Mouse (Mus musculus) ovary, adult 18-20 months (tissue): ENCODE measurements around the gene Bak1.

ENCODE experiments used
- DNase-seq: peaks from one replicate; pipeline ENCODE4 v3.0.0; 2022; ENCODE audit warnings: low spot score, mixed read lengths

The Bak1 gene

DNA sequence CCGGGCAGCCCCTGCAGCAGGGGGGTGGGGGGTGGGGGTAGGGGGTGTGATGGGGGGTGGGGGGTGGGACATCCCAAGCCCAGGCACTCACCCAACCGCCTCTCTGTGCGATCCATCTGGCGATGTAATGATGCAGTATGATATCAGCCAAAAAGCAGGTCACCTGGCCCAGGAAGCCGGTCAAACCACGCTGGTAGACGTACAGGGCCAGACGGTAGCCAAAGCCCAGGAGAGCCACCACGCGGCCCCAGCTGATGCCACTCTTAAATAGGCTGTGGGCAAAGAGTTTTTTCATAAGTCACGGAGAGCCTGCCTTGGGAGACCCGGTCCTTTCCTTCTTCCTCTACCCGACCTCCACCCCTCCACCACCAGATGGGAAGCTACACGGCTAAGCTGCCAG is 7.7 kb downstream of the Bak1 start:
- no peak for DNase-seq

DNA sequence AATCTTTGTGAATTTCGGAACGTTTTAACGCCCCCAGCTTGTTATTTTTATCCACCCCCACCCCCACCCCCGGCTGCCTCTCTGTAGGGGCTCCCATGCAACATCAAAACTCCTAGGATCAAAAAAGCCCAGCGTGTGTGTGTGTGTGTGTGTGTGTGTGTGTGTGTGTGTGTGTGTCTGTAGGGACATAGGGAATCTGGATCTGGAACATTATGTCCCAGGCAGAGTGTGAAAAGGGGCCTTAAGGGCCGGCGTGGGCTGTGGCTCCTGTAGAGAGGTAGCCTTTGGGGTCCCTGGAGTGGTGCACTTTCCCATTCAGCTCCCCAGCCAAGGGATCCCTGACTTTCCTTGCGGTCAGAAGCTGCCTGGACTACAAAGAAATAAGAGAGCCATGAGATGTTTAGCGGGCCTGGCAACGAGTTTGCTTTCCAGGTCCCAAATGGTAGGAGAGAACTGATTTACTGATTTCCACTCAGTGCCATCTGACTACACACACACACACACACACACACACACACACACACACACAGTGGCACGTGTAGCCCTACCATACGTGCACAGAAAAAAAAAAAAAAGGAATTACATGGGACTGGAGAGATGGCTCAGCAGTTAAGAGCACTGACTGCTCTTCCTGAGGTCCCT is 10.1 kb downstream of the Bak1 start:
- DNase-seq: no peak

DNA sequence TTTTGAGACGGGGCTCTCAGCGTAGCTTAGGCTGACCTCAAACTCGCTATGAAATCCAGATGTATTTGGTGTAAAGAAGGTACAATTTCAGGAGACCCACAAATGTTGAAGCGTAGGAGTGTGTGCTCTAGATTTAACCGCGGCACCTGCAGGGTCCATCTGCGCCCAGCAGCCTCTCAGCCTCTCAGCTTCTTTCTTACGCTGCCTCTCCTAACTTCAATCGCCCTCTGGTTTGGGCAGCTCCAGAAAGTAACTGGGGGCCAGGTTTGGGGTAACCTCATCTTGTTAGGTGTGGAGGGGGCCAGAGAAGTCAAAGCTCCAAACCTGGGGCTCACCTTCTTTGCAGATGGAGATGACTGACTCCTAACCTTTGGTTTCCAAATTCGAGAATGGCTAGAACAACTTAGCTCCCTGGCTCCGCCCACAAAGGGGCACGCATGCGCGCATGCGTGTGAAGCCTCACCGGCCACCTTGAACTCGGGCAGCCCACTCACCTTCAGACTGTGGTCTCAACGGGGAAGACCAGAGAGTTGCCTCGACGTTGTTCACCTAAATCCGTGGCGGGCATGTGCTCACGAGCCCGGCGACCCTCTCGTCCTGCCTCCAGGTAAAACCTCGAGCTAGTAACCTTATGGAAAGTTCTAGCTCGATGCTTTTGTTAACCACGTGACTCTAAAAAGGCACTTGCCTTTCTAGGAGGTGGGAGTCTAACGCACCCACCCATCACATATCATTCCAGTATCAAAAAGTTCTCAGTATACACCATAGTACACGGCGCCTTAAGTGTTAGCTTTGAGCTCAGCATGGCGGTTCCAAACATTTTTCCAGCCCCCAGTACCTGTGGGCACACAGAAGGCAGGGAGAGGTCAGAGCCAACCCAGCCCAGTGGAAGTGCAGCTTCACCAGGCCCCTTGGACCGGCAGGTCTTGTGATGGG is 11.0 kb downstream of the Bak1 start:
- DNase-seq: peak; percentile 73

DNA sequence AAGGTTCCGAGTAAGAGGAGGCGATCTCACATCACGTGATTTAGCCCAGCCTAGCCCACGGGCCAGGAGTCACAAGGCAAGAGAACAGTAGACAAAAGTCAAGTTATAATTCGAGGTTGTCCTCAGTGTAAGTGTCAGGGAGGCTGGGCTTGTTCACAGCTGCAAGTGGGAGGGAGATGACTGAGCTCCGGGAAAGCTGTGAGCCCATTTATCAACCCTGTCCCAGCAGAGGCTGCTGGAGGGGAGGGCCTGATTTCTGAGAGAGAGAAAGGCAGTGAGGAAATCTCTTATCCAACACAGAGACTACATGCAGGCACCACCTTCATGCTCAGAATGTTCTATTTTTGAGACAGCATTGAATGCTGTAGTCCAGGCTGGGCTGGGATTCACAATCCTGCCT is 15.9 kb downstream of the Bak1 start:
- DNase-seq: no peak

DNA sequence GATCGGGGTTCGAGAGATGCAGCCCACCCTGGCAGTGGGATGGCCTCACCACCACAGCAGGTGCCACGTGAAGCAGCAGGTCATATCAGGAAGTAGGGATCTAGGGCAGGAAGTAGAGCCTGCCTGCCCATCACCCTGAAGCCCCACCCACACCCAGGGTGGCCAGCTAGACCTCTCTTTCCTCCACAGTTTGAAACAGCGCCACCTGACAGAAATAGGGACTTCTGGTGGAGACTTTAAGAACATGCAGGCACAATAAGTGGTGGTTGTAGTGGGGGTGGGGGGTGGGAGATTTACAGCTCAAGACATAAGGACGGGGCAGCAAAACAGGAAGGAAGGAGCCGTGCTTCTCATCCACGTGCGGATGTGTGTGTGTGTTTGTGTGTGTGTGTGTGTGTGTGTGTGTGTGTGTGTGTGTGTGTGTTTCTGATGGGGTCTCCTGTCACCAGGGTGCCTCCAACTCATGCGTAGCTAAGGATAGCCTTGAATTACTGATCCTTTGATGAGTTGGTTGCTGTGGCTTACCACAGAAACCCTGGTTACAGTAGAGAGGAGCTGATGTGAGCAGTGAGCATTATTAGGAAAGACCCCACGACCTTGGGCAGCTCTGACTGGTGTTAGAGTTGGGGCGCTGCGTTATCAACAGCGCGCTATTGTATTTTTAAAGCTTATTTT is 16.7 kb downstream of the Bak1 start:
- DNase-seq: no peak

DNA sequence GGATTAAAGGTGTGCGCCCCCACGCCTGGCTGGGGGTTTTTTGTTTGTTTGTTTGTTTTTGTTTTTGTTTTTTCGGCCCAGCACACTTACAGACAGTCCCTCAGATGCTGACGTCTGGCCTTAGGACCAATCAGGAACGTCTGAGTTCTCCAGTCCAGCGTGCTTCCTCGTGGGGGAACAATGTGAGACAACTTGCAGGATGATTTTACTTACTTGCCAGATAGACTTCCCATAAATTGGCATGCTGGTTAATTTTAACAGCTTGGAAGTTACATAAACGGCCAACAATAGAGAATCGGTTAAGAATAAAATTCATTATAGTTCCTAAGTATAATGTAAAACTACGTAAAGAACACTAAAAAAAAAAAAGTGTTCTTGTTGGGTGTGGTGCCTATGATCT is 17.6 kb downstream of the Bak1 start:
- no peak for DNase-seq

DNA sequence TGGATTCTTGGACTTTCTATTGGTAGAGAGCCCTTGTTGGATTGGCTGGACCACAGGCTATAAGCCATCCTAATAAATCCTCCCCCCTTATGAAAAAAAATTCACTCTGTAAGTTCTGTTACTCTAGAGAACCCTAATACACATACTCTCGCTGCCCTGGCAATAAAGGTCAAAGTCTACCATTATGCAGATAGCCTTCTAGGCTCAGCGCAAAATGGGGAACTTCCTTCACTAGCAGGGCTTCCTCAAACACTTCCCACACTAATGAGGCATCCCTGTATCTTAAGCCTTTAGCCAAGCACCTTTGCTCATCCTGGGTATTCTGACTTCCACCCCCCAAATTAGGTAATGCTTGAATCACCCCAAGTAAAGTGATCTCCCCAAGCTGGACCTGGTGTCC is 20.5 kb downstream of the Bak1 start:
- DNase-seq: no peak

DNA sequence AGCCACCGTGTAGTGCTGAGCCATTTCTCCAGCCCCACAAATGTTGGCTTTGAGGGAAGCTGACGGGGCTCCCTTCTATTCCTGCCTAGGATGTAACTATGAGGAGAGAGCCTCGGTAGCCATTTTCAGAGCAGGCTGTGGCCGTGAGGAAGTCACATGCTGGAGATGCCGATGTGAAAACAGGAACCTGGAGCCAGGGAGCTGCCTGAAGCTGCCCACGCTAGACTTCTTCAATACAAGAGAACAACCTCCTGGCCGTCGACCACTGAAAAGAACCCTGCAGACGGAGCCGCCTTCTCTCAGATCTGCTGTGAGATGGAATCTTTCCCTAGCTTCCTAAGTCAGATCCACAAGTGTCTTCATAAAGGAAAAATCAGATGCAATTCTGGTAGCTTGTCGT is 23.2 kb downstream of the Bak1 start:
- DNase-seq: no peak

DNA sequence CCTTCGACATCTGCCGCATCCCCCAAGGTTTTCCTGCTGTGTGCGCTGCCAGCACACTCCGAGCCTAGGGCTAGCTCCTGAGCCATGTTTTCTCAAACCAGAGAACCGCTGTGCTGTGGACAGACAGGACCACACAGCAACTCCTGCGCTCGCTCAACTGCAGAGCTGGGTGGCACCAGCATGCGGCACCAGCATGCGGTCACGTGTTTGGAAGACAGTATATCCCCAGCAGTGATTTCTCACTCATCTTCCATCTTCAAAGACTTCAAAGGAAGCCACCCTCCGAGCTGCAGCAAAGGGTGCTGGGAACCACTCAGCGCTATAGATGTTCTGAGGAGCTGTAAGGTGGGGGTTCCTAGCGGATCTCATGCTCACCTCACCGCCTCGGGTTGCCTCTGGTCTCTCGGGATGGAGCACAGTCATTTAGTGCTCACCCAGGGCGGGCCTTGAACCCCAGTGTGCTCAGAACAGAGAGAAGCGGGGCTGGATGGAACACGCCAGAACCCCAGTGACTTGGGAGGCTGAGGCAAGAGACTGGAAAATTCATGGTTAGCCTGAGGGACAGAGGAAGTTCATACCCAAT is 23.8 kb downstream of the Bak1 start:
- no peak for DNase-seq

DNA sequence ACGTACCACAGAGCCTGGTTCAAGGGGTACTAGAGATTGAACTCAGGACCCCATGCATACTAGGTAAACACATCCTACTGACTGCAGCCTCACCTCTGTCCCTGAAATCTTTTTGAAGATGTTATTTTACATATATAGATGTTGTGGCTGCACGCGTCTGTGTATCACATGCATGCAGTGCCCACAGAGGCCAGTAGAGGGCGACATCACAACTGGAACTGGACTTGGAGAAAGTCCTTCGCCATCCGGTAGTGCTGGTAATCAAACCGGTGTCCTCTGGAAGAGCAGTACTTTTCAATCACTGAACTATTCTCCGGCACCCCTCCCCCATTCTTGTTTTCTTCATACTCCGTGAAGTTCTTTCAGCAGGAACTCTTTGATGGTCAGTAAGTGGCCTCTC is 24.4 kb downstream of the Bak1 start:
- no peak for DNase-seq

DNA sequence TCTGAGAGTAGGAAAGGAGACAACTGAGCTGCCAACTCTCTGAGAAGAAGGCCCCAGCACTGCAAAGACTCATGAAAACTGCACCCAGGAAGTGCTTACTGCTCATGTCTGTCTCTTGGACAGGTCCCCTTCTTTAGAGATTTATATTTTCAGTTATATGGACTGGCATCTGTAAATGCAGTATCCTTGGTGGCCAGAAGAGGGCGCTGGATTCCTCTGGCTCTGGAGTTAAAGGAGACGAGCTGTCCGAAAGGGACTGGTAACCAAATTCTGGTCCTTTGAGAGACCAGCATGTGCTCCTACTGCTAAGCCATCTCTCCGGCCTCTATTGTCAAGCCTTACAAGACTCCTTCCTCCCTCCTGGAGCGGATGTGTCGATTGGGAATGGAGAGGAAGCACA is 26.9 kb downstream of the Bak1 start:
- DNase-seq: no peak

DNA sequence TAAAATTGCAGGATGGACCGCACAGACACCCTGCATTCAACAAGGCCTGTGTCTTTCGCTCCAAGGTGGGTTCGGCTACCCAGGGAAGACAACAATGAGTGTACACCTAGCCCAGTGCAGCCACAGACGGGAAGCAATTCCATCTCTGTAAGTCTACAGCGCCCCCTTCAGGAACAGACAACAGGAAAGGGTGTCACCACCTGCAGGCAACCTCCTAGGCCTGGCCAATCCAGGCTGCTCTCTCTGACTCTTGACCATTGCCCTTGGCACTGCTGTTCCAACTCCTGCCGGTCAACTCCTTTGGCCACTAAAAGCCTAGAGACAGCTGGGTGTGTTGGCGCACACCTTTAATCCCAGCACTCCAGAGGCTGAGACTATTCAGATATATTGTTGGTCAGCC is 27.7 kb downstream of the Bak1 start:
- no peak for DNase-seq

DNA sequence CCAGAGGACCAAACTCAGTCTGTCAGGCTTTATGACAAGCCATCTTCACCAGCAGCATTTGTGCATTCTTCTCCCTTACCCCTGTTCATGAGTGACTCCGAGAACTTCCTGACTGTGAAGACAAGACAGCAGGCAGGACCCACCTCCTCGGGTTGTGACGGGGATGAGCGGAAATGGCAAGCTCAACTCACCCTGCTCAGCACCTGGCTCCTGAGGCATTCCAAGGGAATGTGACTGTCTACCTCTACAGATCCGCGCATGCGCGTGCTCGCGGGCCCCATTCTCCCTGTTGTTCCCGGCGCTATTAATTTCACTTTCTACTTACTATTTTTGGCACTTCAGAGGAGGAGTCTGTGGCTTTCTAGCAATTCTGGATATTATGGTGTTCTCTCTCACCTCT is 28.8 kb downstream of the Bak1 start:
- DNase-seq: no peak

DNA sequence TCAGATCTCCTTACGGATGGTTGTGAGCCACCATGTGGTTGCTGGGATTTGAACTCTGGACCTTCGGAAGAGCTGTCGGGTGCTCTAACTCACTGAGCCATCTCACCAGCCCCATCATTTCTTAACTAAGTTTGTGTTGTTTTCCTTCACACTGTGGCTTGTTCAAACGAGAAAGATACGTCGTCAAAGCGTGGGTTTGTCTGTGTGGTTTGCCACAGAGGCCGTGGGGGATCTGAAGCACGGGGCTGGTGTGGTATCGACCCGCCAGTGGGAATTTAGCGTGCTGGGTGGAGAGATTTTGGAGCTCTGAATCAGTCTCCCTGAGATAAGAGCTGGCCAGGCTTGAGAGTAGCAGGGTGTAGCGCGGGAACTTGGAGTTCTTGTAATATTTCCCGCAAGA is 30.5 kb downstream of the Bak1 start:
- no peak for DNase-seq

DNA sequence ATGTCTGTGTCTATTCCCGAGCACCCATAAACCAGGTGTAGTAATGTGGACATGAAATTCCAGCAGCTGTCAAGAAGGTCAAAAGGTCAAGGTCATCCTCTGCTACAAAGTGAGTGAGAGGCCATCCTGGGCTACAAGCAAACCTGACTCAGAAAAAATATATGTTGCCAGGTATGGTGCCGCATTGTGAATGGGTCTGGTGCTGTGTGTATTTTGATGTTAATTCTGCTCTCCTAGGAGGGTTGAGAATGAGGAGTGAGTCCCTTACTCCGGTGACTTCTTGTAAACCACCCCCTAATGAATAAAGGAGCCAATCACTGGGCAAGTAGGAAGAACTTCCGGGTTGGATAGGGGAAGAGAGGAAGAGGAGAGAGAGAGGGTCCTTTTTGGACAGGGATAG is 31.1 kb downstream of the Bak1 start:
- no peak for DNase-seq

DNA sequence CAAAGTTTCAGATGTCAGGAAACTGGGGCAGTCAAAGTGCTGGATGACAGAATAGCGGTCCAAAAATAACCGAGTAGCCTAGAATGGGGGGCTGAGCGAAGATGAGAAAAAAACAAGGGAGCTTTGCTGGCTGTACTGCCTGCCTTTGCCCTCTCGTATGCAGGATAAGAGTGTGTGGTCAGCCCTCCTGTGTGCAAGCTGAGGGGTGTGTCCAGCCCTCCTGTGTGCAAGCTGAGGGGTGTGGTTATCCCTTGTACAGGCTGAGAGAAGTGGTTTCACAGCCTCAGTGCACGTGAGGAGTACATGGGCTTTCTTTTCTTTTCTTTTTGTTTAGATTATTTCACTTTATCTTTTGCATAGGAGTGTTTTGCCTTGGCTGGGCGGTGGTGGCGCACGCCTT is 33.2 kb downstream of the Bak1 start:
- no peak for DNase-seq

DNA sequence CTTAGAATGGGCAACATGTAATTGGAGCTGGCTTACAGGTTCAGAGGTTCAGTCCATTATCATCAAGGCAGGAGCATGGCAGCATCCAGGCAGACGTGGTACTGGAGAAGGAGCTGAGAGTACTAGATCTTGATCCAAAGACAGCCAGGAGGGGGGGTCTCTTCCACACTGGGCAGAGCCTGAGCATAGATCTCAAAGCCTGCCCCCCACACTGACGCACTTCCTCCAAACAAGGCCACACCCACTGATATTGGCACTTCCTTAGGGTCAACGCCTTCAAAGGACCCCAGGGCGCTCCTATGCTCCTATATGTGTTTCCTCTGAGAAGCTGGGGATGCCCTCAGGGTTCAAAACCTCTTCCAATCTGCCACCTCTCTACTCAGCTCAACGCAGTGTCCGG is 33.8 kb downstream of the Bak1 start:
- DNase-seq: no peak

DNA sequence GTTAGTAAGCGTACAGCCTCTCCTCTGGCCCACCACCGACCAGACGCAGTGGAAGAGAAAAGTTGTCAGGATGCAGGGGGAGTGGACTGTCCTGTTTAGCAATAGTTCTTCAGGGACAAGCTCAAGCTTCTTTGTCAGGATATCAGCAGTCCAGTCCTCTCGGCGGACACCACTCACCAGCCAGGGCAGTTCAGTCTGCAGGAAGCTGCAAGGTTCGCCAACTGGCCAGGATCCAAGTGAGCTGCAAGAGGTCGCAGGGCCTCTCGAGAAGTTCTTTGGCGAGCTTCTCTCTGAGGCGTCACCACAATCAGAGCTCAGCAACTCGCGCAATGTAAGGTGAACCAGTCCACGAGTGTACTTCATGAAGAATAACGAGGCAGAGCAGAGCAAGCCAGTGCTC is 34.4 kb downstream of the Bak1 start:
- DNase-seq: peak; percentile 41

DNA sequence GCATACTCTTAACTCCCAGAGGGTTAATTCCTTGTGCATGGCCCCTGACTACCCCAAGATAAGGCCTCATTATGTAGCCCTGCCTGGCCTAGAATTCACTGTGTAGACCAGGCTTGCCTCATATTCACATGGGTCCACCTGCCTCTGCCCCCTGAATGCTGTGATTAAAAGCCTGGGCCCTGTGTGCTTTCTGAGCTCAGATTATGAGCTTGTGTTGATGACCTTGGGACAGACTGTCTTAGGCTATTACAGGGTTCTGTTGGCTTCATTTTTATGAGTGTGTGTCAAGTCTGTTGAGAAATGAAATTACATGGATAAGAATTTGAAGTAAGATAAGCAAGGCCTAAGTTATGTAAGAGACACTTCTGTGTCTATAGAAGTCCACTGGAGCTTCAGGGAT is 38.3 kb downstream of the Bak1 start:
- DNase-seq: no peak

DNA sequence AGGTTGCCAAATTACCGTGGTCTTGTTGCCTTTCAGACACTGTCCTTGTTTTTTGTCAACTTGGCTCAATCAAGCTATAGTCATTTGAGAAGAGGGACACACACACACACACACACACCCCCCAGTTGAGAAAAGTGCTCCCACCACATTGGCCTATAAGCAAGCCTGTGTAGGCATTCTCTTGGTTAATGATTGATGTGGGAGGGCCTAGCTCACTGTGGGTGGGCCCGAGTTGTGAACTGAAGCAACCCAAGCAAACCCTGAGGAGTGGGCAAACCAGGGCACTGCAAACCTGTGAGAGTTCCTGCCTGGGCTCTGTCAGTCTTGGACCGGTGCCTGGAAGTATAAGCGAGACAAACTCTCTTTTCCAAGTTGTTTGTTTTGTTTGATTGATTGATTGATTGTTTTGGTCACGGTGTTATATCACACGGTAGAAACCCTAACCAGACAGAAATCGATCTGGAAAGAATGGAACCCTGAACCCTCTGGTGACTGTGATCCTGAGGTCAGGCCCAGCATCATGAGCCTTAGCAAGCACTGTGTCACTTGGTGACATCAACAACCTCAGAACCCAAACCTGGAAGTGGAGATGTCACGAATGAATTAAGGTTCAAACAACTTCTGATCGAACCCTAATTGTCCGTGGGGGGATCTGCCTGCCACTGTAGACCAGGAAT is 43.2 kb downstream of the Bak1 start:
- no peak for DNase-seq

DNA sequence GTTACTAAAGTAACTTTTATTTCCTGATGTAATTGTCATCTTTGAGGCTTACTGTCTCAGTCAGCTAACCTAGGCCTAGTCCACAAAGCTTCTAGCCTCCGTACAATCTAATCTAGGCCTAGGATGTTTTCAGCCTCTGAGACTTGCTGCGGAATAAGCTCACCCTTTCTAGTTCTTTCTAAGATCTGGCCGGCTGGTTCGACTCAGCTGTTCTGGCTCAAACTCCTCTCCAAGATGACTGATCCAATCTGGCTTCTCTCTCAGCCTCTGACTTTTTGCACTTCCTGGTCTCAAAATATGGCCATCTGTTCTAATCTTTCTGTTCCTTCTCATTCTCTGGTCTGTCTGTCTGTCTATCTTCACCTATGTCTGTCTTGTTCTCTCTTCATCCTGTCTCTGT is 45.4 kb downstream of the Bak1 start:
- DNase-seq: no peak

DNA sequence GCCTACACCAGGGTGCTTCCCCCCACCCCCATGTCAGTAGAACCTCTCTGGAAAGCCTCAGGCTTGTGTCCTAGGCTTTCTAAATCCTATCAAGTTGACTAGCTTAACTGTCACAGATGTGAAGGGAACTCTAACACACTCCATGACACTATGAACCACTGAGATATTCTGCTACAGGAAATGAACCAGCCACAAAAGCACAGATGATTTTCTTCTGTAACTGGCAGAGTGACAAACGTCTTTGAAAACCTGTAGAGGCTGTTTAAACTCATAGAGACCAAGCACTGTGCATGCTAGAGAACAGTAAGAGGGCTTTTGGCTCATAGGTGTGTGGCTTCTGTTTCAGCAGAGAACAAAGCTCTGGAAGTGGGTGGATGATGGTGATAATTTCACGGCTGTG is 47.8 kb downstream of the Bak1 start:
- DNase-seq: no peak
